Mouse (Mus musculus) stomach, embryonic 16.5 days (tissue): Measurements from ENCODE around the gene Hist1h1c. TPM values are rescaled to one million over a fixed set of nuclear protein-coding genes. Genes with fewer than 3 reads are reported as not detected.
A peak's percentile ranks its signal among the peaks of the same experiment; 100 is the strongest.
"Not testable (repeated sequence)": the region's sequence is repeated elsewhere in the genome, so short reads cannot be mapped to it uniquely, and the experiment has no call there.

ENCODE experiments used
- ATAC-seq: fragments of 200-750 bp; cut with Nextera tagmentation; 2 replicates; pipeline ENCODE4 v1.8.0; 2017; ENCODE audit warnings: moderate number of reproducible peaks, moderate TSS enrichment; ENCODE audit not compliant: insufficient read depth, low FRiP score
- H3K27ac ChIP-seq: fragments of 300-500 bp; sonication (generic); 2 replicates; pipeline ENCODE4 v1.5.1; 2014; ENCODE audit warnings: low read length
- H3K27me3 ChIP-seq: fragments of 300-500 bp; sonication (generic); 2 replicates; pipeline ENCODE4 v1.6.1; 2014; ENCODE audit warnings: low read length, control low read depth, mixed read lengths; ENCODE audit not compliant: control insufficient read depth, insufficient read depth
- H3K36me3 ChIP-seq: fragments of 300-500 bp; sonication (generic); 2 replicates; pipeline ENCODE4 v1.6.1; 2014; ENCODE audit warnings: low read length; ENCODE audit not compliant: control insufficient read depth, insufficient read depth
- H3K4me1 ChIP-seq: fragments of 300-500 bp; sonication (generic); 2 replicates; pipeline ENCODE4 v1.6.1; 2014; ENCODE audit warnings: low read length, control low read depth, mixed read lengths; ENCODE audit not compliant: control insufficient read depth, insufficient read depth
- H3K4me2 ChIP-seq: fragments of 300-500 bp; sonication (generic); 2 replicates; pipeline ENCODE4 v1.6.1; 2014; ENCODE audit warnings: low read depth, low read length, mixed read lengths
- H3K4me3 ChIP-seq: fragments of 300-500 bp; sonication (generic); replicated peaks from 2 replicates; pipeline ENCODE4 v1.5.1; 2014; ENCODE audit warnings: mild to moderate bottlenecking, low read length
- H3K9ac ChIP-seq: fragments of 300-500 bp; sonication (generic); 2 replicates; pipeline ENCODE4 v1.6.1; 2014; ENCODE audit warnings: low read length
- H3K9me3 ChIP-seq: fragments of 300-500 bp; sonication (generic); replicated peaks from 2 replicates; pipeline ENCODE4 v1.6.1; 2016; ENCODE audit warnings: low read length, control low read depth; ENCODE audit not compliant: control insufficient read depth
- WGBS: fragments of 180-500 bp; shearing (Covaris S2); extraction: QIAGEN DNeasy Blood & Tissue Kit; methylation state at CpG from one replicate; pipeline ENCODE4 v1.1.7; 2014; 5-methylcytosine and 5-hydroxymethylcytosine counted together
- polyA plus RNA-seq: library from polyadenylated mRNA; unstranded; fragments of >200 nt; fragmentation: Nextera tagmentation; extraction: Ambion mirVana; gene quantifications from 2 replicates; pipeline ENCODE4 v1.2.1, GENCODE M21; 2015

Gene Hist1h1c
- polyA plus RNA-seq, 1 experiment from 2014 or later: 58.0 TPM

- Histone ChIP-seq H3K9ac (peak overlapping the region; percentile 80), H3K4me1 (peaks cover 13% of the 10 kb centered on the region), H3K27me3 (no peaks in the 10 kb centered on the region), H3K4me3 (peak overlapping the region; percentile 59), H3K36me3 (no peaks in the 10 kb centered on the region), H3K9me3 (no peaks in the 10 kb centered on the region), H3K27ac (peak overlapping the region; percentile 98), H3K4me2 (peak overlapping the region; percentile 75)
- under 1% methylated on average over 10 of the region's 10 CpGs for WGBS
- no peak for ATAC-seq
Measured at GRCm38 (mm10) chr13:23763242-23763585, 24.6 kb downstream of the Hist1h1c start.

GRCm38 (mm10) chr13:23763586-23764323 is 25.1 kb downstream of the Hist1h1c start, which contains the start of gene Hist1h1a:
TSS of gene Hist1h1a (plus strand) at chr13:23763666.
- peak within 1 kb of the TSS; percentile 80 for H3K9ac ChIP-seq
- no peaks in the 10 kb centered on the region for H3K9me3 ChIP-seq
- H3K27ac ChIP-seq: peak within 1 kb of the TSS; percentile 98
- no peaks in the 10 kb centered on the region for H3K36me3 ChIP-seq
- 3% methylated on average over 34 of the region's 34 CpGs for WGBS
- no peaks in the 10 kb centered on the region for H3K27me3 ChIP-seq
- H3K4me3 ChIP-seq: peak within 1 kb of the TSS; percentile 59
- H3K4me1 ChIP-seq: peaks cover 13% of the 10 kb centered on the region
- peak within 1 kb of the TSS; percentile 75 for H3K4me2 ChIP-seq
- ATAC-seq: peak; percentile 78

- 37% methylated on average over 10 of the region's 12 CpGs for WGBS
- no peak for ATAC-seq
Measured at GRCm38 (mm10) chr13:23764324-23765171, 25.9 kb downstream of the Hist1h1c start.

GRCm38 (mm10) chr13:23765172-23765513 is 26.5 kb downstream of the Hist1h1c start:
- H3K27me3 ChIP-seq: no peaks in the 10 kb centered on the region
- H3K9ac ChIP-seq: no peak overlapping the region
- no peak overlapping the region for H3K27ac ChIP-seq
- H3K4me2 ChIP-seq: no peak overlapping the region
- ATAC-seq: no peak
- 58% methylated on average over 1 of the region's 1 CpGs for WGBS
- H3K9me3 ChIP-seq: no peaks in the 10 kb centered on the region
- peaks cover 13% of the 10 kb centered on the region for H3K4me1 ChIP-seq
- no peak overlapping the region for H3K4me3 ChIP-seq
- H3K36me3 ChIP-seq: no peaks in the 10 kb centered on the region

More at GRCm38 (mm10) chr13:23764324-23765171, 25.9 kb downstream of the Hist1h1c start:
- Histone ChIP-seq H3K27ac (peak overlapping the region; percentile 98), H3K4me2 (peak overlapping the region; percentile 75), H3K27me3 (no peaks in the 10 kb centered on the region), H3K36me3 (no peaks in the 10 kb centered on the region), H3K4me3 (peak overlapping the region; percentile 59), H3K4me1 (peaks cover 13% of the 10 kb centered on the region), H3K9me3 (no peaks in the 10 kb centered on the region), H3K9ac (peak overlapping the region; percentile 80)

GRCm38 (mm10) chr13:23766772-23767171 is 28.2 kb downstream of the Hist1h1c start:
- peaks cover 13% of the 10 kb centered on the region for H3K4me1 ChIP-seq
- H3K4me3 ChIP-seq: no peak overlapping the region
- no peaks in the 10 kb centered on the region for H3K27me3 ChIP-seq
- H3K4me2 ChIP-seq: no peak overlapping the region
- no peaks in the 10 kb centered on the region for H3K9me3 ChIP-seq
- no peaks in the 10 kb centered on the region for H3K36me3 ChIP-seq
- ATAC-seq: no peak
- H3K27ac ChIP-seq: no peak overlapping the region
- H3K9ac ChIP-seq: no peak overlapping the region

- no peak overlapping the region for H3K4me2 ChIP-seq
- H3K9me3 ChIP-seq: no peaks in the 10 kb centered on the region
- no peaks in the 10 kb centered on the region for H3K36me3 ChIP-seq
- H3K27ac ChIP-seq: no peak overlapping the region
- peaks cover 6% of the 10 kb centered on the region for H3K4me1 ChIP-seq
- no peak for ATAC-seq
- H3K9ac ChIP-seq: no peak overlapping the region
- no peaks in the 10 kb centered on the region for H3K27me3 ChIP-seq
- no peak overlapping the region for H3K4me3 ChIP-seq
- WGBS: 49% methylated on average over 5 of the region's 5 CpGs
Measured at GRCm38 (mm10) chr13:23768834-23769397, 30.3 kb downstream of the Hist1h1c start.

GRCm38 (mm10) chr13:23769613-23770012 is 31.0 kb downstream of the Hist1h1c start, which contains the start of gene Trim38:
TSS of gene Trim38 (plus strand) at chr13:23769913.
- not testable (repeated sequence) for H3K36me3 ChIP-seq, H3K4me1 ChIP-seq, H3K27me3 ChIP-seq, H3K4me2 ChIP-seq, ATAC-seq, H3K9me3 ChIP-seq, H3K9ac ChIP-seq, H3K27ac ChIP-seq, H3K4me3 ChIP-seq
- 77% methylated on average over 2 of the region's 2 CpGs for WGBS

- H3K36me3 ChIP-seq: no peaks in the 10 kb centered on the region
- ATAC-seq: peak; percentile 88
- no peaks in the 10 kb centered on the region for H3K9me3 ChIP-seq
- no peaks in the 10 kb centered on the region for H3K4me1 ChIP-seq
- WGBS: 21% methylated on average over 21 of the region's 21 CpGs
- H3K4me3 ChIP-seq: peak overlapping the region; percentile 8
- H3K27me3 ChIP-seq: no peaks in the 10 kb centered on the region
- H3K27ac ChIP-seq: no peak overlapping the region
- H3K4me2 ChIP-seq: peak overlapping the region; percentile 43
- H3K9ac ChIP-seq: no peak overlapping the region
Measured at GRCm38 (mm10) chr13:23772561-23773313, 34.1 kb downstream of the Hist1h1c start.
